In genomic region chr14:62878634-62879430, GRCm38 (mm10) we compare ENCODE assay signal across 10 mouse cellular contexts. TPM values are rescaled to one million over a fixed set of nuclear protein-coding genes. Genes with fewer than 3 reads are reported as not detected.
A peak's percentile ranks its signal among the peaks of the same experiment; 100 is the strongest.
DNase-seq lines count a peak whose midpoint lies in the region; ATAC-seq and TF ChIP-seq lines count a peak whose summit lies in the region.
"Had no signal": no experiment of that assay in that cellular context is flagged by ENCODE, and none has a peak within 500 bp of the region (broad histone marks: within the 10 kb centered on the region; RNA-seq: fewer than 3 reads in every experiment).

No protein-coding gene starts in this region.

- H3K9me3 ChIP-seq in heart, embryonic 11.5 days (replicated peaks; ENCODE audit: control insufficient read depth, low read length): no peaks in the 10 kb centered on the region
- no peaks in the 10 kb centered on the region for H3K9me3 ChIP-seq in erythroblast, embryonic 14.5 days (ENCODE audit: control insufficient read depth, low read length)
- no peaks in the 10 kb centered on the region for H3K9me3 ChIP-seq in liver, embryonic 14.5 days (ENCODE audit: control insufficient read depth, low read length)

- H3K4me2 ChIP-seq in heart, embryonic 11.5 days: peak overlapping the region; percentile 50
- peak overlapping the region; percentile 56 for H3K4me2 ChIP-seq in liver, embryonic 14.5 days (ENCODE audit: low read depth)
- H3K4me2 ChIP-seq: lung, embryonic 14.5 days had no signal

- ATAC-seq in heart, embryonic 11.5 days (replicated peaks; ENCODE audit: insufficient number of reproducible peaks, low FRiP score, low TSS enrichment): no peak
- ATAC-seq in liver, embryonic 14.5 days (ENCODE audit: insufficient read depth): peak; percentile 72

- no peak for TF ChIP-seq EP300 in liver, embryonic 14.5 days (IDR thresholded peaks at IDR 0.05; ENCODE audit: low read depth)

- H3K9ac ChIP-seq in heart, embryonic 11.5 days (ENCODE audit: low read depth, low read length): peak overlapping the region; percentile 28; the same call in 1 of the 2 replicates
- H3K9ac ChIP-seq in liver, embryonic 14.5 days (replicated peaks): peak overlapping the region; percentile 45
- H3K9ac ChIP-seq: lung, embryonic 14.5 days had no signal

- no peaks in the 10 kb centered on the region for H3K36me3 ChIP-seq in heart, embryonic 11.5 days (ENCODE audit: control insufficient read depth, insufficient read depth, low read length)
- H3K36me3 ChIP-seq in erythroblast, embryonic 14.5 days (ENCODE audit: control insufficient read depth): no peaks in the 10 kb centered on the region
- no peaks in the 10 kb centered on the region for H3K36me3 ChIP-seq in liver, embryonic 14.5 days (replicated peaks; ENCODE audit: control insufficient read depth, insufficient read depth, low read depth)

- H3K27me3 ChIP-seq in heart, embryonic 11.5 days (ENCODE audit: control insufficient read depth, insufficient read depth, low read length): no peaks in the 10 kb centered on the region
- no peaks in the 10 kb centered on the region for H3K27me3 ChIP-seq in erythroblast, embryonic 14.5 days (ENCODE audit: control insufficient read depth)
- H3K27me3 ChIP-seq in liver, embryonic 14.5 days (ENCODE audit: control insufficient read depth, insufficient read depth, low read length): no peaks in the 10 kb centered on the region

- WGBS in heart, embryonic 11.5 days (ENCODE audit: insufficient replicate concordance): 50% methylated on average over 7 of the region's 7 CpGs
- WGBS in liver, embryonic 14.5 days (ENCODE audit: insufficient replicate concordance): 40% methylated on average over 7 of the region's 7 CpGs

- H3K4me1 ChIP-seq in heart, embryonic 11.5 days (ENCODE audit: control insufficient read depth, insufficient read depth, low read length): peaks cover 30% of the 10 kb centered on the region
- peaks cover 29% of the 10 kb centered on the region for H3K4me1 ChIP-seq in erythroblast, embryonic 14.5 days (ENCODE audit: control insufficient read depth)
- peaks cover 29 to 35% of the 10 kb centered on the region in 2 experiments for H3K4me1 ChIP-seq in liver, embryonic 14.5 days (replicated peaks; ENCODE audit: control insufficient read depth in 2 of 2, insufficient read depth in 2 of 2, low read length in 1 of 2)

- intact Hi-C loops in heart, postnatal 10 days (cut with DNase I): loop anchor here (1.0 to 2.0 kb wide), 4 partner anchors 40 to 118 kb away; partner anchors contain the start of gene Ints6

- DNase-seq in heart, postnatal 10 days: no peak
- peak; percentile 8 for DNase-seq in NIH3T3 (ENCODE audit: low read depth)
- DNase-seq in liver, embryonic 14.5 days (ENCODE audit: low read depth in 3 of 3, low spot score in 3 of 3): no peak
- no peak for DNase-seq in gastrocnemius, adult 18-20 months (ENCODE audit: low spot score)
- DNase-seq in kidney, postnatal 10 days: no peak
- DNase-seq in ovary, postnatal 10 days (ENCODE audit: low spot score): no peak

- no peak for TF ChIP-seq CTCF in liver, embryonic 14.5 days (IDR thresholded peaks at IDR 0.05; ENCODE audit: low read depth)

- no peak overlapping the region for H3K4me3 ChIP-seq in heart, embryonic 11.5 days (ENCODE audit: low read depth, low read length)
- peak overlapping the region; percentile 6 for H3K4me3 ChIP-seq in erythroblast, embryonic 14.5 days (replicated peaks)
- no peak overlapping the region for H3K4me3 ChIP-seq in liver, embryonic 14.5 days (ENCODE audit: insufficient read depth in 1 of 2, low read depth in 2 of 2, low read length in 2 of 2)

- H3K27ac ChIP-seq in heart, embryonic 11.5 days (ENCODE audit: low read depth, low read length): peak overlapping the region; percentile 79
- peak overlapping the region; percentile 78 for H3K27ac ChIP-seq in liver, embryonic 14.5 days
- H3K27ac ChIP-seq: kidney, postnatal 0 days had no signal

RNA-seq across cellular contexts. Expression of gene Wdfy2, which starts 41.4 kb away (rescaled TPM):
- 7.6 and 9.4 TPM in 2 replicates for polyA plus RNA-seq in heart, embryonic 11.5 days (2014; fragmentation: Nextera tagmentation; extraction: Ambion mirVana)
- total RNA-seq in heart, postnatal 10 days (2021): 1 to 10 TPM; 8.0 to 9.1 TPM
- polyA plus RNA-seq in erythroblast, embryonic 14.5 days (2012): under 0.01 and 0.01 TPM in 2 replicates
- 1.4 and 1.9 TPM in 2 replicates for polyA plus RNA-seq in liver, embryonic 14.5 days (2012; rRNA removed)
- polyA plus RNA-seq in liver, embryonic 14.5 days (2014; fragmentation: Nextera tagmentation; extraction: Ambion mirVana): 2.7 and 3.6 TPM in 2 replicates
- 1 to 10 TPM; 6.5 to 6.9 TPM for total RNA-seq in gastrocnemius, adult 18-20 months (2021)
